Mouse (Mus musculus) C2C12 (cell line): ENCODE measurements around the gene Abcc9.

ENCODE experiments used
- CTCF ChIP-seq: IDR thresholded peaks from one replicate; pipeline ENCODE4 v1.5.1; 2011; ENCODE audit not compliant: control insufficient read depth, insufficient read depth, insufficient read length
- MYOD1 ChIP-seq: IDR thresholded peaks from one replicate; pipeline ENCODE4 v1.6.1; 2011; ENCODE audit warnings: low read depth; ENCODE audit not compliant: control insufficient read depth, insufficient read length
- MYOG ChIP-seq: IDR thresholded peaks from one replicate; pipeline ENCODE4 v1.6.1; 2011; ENCODE audit not compliant: control insufficient read depth, insufficient read length; ENCODE audit errors: extremely low read depth

- TF ChIP-seq CTCF: no peak
- no peak for TF ChIP-seq MYOD1
- TF ChIP-seq MYOG: no peak
Observed at GRCm38 (mm10) chr6:142667701-142668418, 34.3 kb downstream of the Abcc9 start.
